ENCODE assay signal across 19 mouse cellular contexts in genomic region chr17:14517368-14517767, GRCm38 (mm10).
DNase-seq lines count a peak whose midpoint lies in the region; ATAC-seq and TF ChIP-seq lines count a peak whose summit lies in the region.
"Had no signal": no experiment of that assay in that cellular context is flagged by ENCODE, and none has a peak within 500 bp of the region (broad histone marks: within the 10 kb centered on the region; RNA-seq: fewer than 3 reads in every experiment).

No protein-coding gene starts in this region.

- in situ Hi-C loops in CH12.LX (cut with MboI; ENCODE audit: low pct_ligation_motif_present, low pct_unique_long_range_greater_than_20kb, low sequenced_read_pairs): loop anchor here (25.0 kb wide), 1 partner anchor 230 kb away; the partner anchor contains the start of gene Smoc2

- ATAC-seq in heart, embryonic 11.5 days (replicated peaks; ENCODE audit: insufficient number of reproducible peaks, low FRiP score, low TSS enrichment): no peak
- ATAC-seq in heart, embryonic 15.5 days (replicated peaks; ENCODE audit: insufficient number of reproducible peaks, insufficient read depth, low FRiP score, low read depth): peak; percentile 19; the same call in 1 of the 2 replicates
- ATAC-seq: intestine, embryonic 16.5 days had no signal

- H3K4me3 ChIP-seq in heart, adult 2 months: no peak overlapping the region
- no peak overlapping the region for H3K4me3 ChIP-seq in heart, embryonic 11.5 days (ENCODE audit: low read depth, low read length)
- H3K4me3 ChIP-seq in CH12.LX (replicated peaks in 1 of 3; ENCODE audit: low read depth in 2 of 3, low read length in 2 of 3, poor library complexity in 1 of 3): no peak overlapping the region
- no peak overlapping the region for H3K4me3 ChIP-seq in heart, embryonic 15.5 days
- H3K4me3 ChIP-seq: hindbrain, embryonic 12.5 days; limb, embryonic 15.5 days; megakaryocyte, embryonic 14.5 days; neural tube, embryonic 13.5 days had no signal

- no peak for TF ChIP-seq CTCF in heart, adult 2 months (IDR thresholded peaks at IDR 0.05)
- no peak for TF ChIP-seq CTCF in CH12.LX (conservative IDR thresholded peaks at IDR 0.05 in 1 of 2, IDR thresholded peaks at IDR 0.05 in 1 of 2; ENCODE audit: low read depth in 2 of 2, low read length in 2 of 2)

- peak; percentile 66; the same call in 1 of the 2 replicates for TF ChIP-seq EP300 in heart, adult 2 months (IDR thresholded peaks at IDR 0.05; ENCODE audit: insufficient read depth, low read depth, low read length)
- TF ChIP-seq EP300 in CH12.LX (IDR thresholded peaks at IDR 0.05; ENCODE audit: low read length): no peak

- intact Hi-C loops in heart, adult 2 months (cut with DNase I): loop anchor here (10.0 kb wide), 2 partner anchors 123 to 403 kb away; no protein-coding TSS in a partner anchor

- peak overlapping the region; percentile 37; the same call in 1 of the 2 replicates for H3K9ac ChIP-seq in heart, adult 2 months (ENCODE audit: low read depth, low read length)
- no peak overlapping the region for H3K9ac ChIP-seq in heart, embryonic 11.5 days (ENCODE audit: low read depth, low read length)
- H3K9ac ChIP-seq in CH12.LX (ENCODE audit: insufficient read depth, low read depth): no peak overlapping the region
- no peak overlapping the region for H3K9ac ChIP-seq in heart, embryonic 15.5 days
- H3K9ac ChIP-seq: hindbrain, embryonic 12.5 days; limb, embryonic 15.5 days; neural tube, embryonic 13.5 days had no signal

- no peaks in the 10 kb centered on the region for H3K9me3 ChIP-seq in heart, embryonic 11.5 days (replicated peaks; ENCODE audit: control insufficient read depth, low read length)
- no peaks in the 10 kb centered on the region for H3K9me3 ChIP-seq in CH12.LX (replicated peaks; ENCODE audit: low read length)
- no peaks in the 10 kb centered on the region for H3K9me3 ChIP-seq in heart, embryonic 15.5 days (replicated peaks)
- H3K9me3 ChIP-seq: hindbrain, embryonic 12.5 days; limb, embryonic 15.5 days; megakaryocyte, embryonic 14.5 days; neural tube, embryonic 13.5 days had no signal

- TF ChIP-seq RAD21 in CH12.LX (IDR thresholded peaks at IDR 0.05; ENCODE audit: low read depth, low read length): no peak

- H3K27me3 ChIP-seq in heart, adult 2 months (ENCODE audit: control insufficient read depth, insufficient read depth, low read length): no peaks in the 10 kb centered on the region
- H3K27me3 ChIP-seq in heart, embryonic 11.5 days (ENCODE audit: control insufficient read depth, insufficient read depth, low read length): peaks cover 47% of the 10 kb centered on the region
- peaks cover 2% of the 10 kb centered on the region for H3K27me3 ChIP-seq in CH12.LX (replicated peaks)
- H3K27me3 ChIP-seq in heart, embryonic 15.5 days: peaks cover 27% of the 10 kb centered on the region; the same call in 1 of the 2 replicates
- H3K27me3 ChIP-seq: megakaryocyte, embryonic 14.5 days had no signal

- peak overlapping the region; percentile 90 for H3K27ac ChIP-seq in heart, adult 2 months
- no peak overlapping the region for H3K27ac ChIP-seq in heart, embryonic 11.5 days (ENCODE audit: low read depth, low read length)
- no peak overlapping the region for H3K27ac ChIP-seq in CH12.LX (ENCODE audit: insufficient read depth, low read depth)
- no peak overlapping the region for H3K27ac ChIP-seq in heart, embryonic 15.5 days
- H3K27ac ChIP-seq: hindbrain, embryonic 12.5 days; limb, embryonic 15.5 days; neural tube, embryonic 13.5 days had no signal

- peak; percentile 49; the same call in 1 of the 2 replicates for TF ChIP-seq POLR2A in heart, adult 2 months (IDR thresholded peaks at IDR 0.05; ENCODE audit: insufficient read depth, low read depth, low read length)
- TF ChIP-seq POLR2A in CH12.LX (IDR thresholded peaks at IDR 0.05; ENCODE audit: low read depth, low read length): no peak

- H3K36me3 ChIP-seq in heart, adult 2 months (ENCODE audit: control insufficient read depth, insufficient read depth, low read length): no peaks in the 10 kb centered on the region
- no peaks in the 10 kb centered on the region for H3K36me3 ChIP-seq in heart, embryonic 11.5 days (ENCODE audit: control insufficient read depth, insufficient read depth, low read length)
- no peaks in the 10 kb centered on the region for H3K36me3 ChIP-seq in CH12.LX (replicated peaks in 1 of 2; ENCODE audit: control insufficient read depth in 1 of 2, insufficient read depth in 1 of 2, low read length in 1 of 2)
- no peaks in the 10 kb centered on the region for H3K36me3 ChIP-seq in heart, embryonic 15.5 days
- H3K36me3 ChIP-seq: hindbrain, embryonic 12.5 days; limb, embryonic 15.5 days; neural tube, embryonic 13.5 days had no signal

- H3K79me2 ChIP-seq in heart, adult 2 months (replicated peaks; ENCODE audit: control insufficient read depth, insufficient read depth, low read length): no peaks in the 10 kb centered on the region
- no peaks in the 10 kb centered on the region for H3K79me2 ChIP-seq in CH12.LX (replicated peaks; ENCODE audit: control insufficient read depth, extremely low read depth, insufficient read depth, poor library complexity, severe bottlenecking)

- DNase-seq in heart, adult 2 months: peak; percentile 61 to 69
- DNase-seq in CH12.LX (ENCODE audit: extremely low read depth): peak; percentile 22
- peak; percentile 65 for DNase-seq in mesoderm, embryonic 11.5 days (ENCODE audit: low read depth, low spot score)
- no peak for DNase-seq in thymus, postnatal 4 days
- DNase-seq in adrenal gland, adult (ENCODE audit: inconsistent age in 2 of 2, low spot score in 1 of 2): no peak
- no peak for DNase-seq in gastrocnemius, postnatal 10 days
- DNase-seq: adrenal gland, postnatal 25 days; B cell, adult 2 months; cerebellum, adult 2 months; gastrocnemius, postnatal 25 days; lung, postnatal 14 days; thymus, adult 18-20 months had no signal

- 66% methylated on average over 5 of the region's 5 CpGs for WGBS in heart, adult 2 months
- WGBS in heart, embryonic 11.5 days (ENCODE audit: insufficient replicate concordance): 48% methylated on average over 5 of the region's 5 CpGs
- WGBS in heart, embryonic 15.5 days: 43% methylated on average over 5 of the region's 5 CpGs

- dilution Hi-C loops in CH12.LX (cut with MboI; ENCODE audit: extremely low pct_ligation_motif_present, extremely low pct_unique_long_range_greater_than_20kb, low sequenced_read_pairs): no loop called here

- no peaks in the 10 kb centered on the region; the same call in 1 of the 2 replicates for H3K4me1 ChIP-seq in heart, adult 2 months (ENCODE audit: control insufficient read depth, insufficient read depth, low read length)
- 0 out of 2 replicates have a peak, but pooled peaks cover 5% of the 10 kb centered on the region for H3K4me1 ChIP-seq in heart, embryonic 11.5 days (ENCODE audit: control insufficient read depth, insufficient read depth, low read length)
- H3K4me1 ChIP-seq in CH12.LX (ENCODE audit: control insufficient read depth in 1 of 2, insufficient read depth in 2 of 2): peaks cover 0 to 13% of the 10 kb centered on the region in 2 experiments; a peak in 2 of 4 replicates
- no peaks in the 10 kb centered on the region; the same call in 1 of the 2 replicates for H3K4me1 ChIP-seq in heart, embryonic 15.5 days (replicated peaks)
- H3K4me1 ChIP-seq: megakaryocyte, embryonic 14.5 days had no signal

- no peak overlapping the region for H3K4me2 ChIP-seq in heart, embryonic 11.5 days
- H3K4me2 ChIP-seq in CH12.LX (ENCODE audit: insufficient read depth, low read depth, poor library complexity, severe bottlenecking): no peak overlapping the region
- no peak overlapping the region for H3K4me2 ChIP-seq in heart, embryonic 15.5 days
- H3K4me2 ChIP-seq: hindbrain, embryonic 12.5 days; limb, embryonic 15.5 days; neural tube, embryonic 13.5 days had no signal

TF ChIP-seq in CH12.LX, 34 proteins besides CTCF, POLR2A, EP300 and RAD21:
- TF ChIP-seq PAX5 (IDR thresholded peaks at IDR 0.05; ENCODE audit: low read length) (no peak), MEF2A (IDR thresholded peaks at IDR 0.05; ENCODE audit: borderline replicate concordance, low read depth, low read length) (peak; percentile 23; the same call in 1 of the 2 replicates)
TF ChIP-seq in CH12.LX: peak in this region for 1.

Comparison
In these comparisons a context has a peak if more than half of its experiments do, and no peak if none do; other contexts are left out.
1. DNase-seq: peak in heart, adult 2 months (2 of 2), CH12.LX (single experiment) and mesoderm, embryonic 11.5 days (single experiment); none in thymus, postnatal 4 days (single experiment), adrenal gland, adult (0 of 2) and gastrocnemius, postnatal 10 days (single experiment).